Mouse (Mus musculus) brain, embryonic 14.5 days (tissue): Measurements from ENCODE around the gene Vangl2. TPM values are rescaled to one million over a fixed set of nuclear protein-coding genes. Genes with fewer than 3 reads are reported as not detected.
A peak's percentile ranks its signal among the peaks of the same experiment; 100 is the strongest.

Experiments
- DNase-seq: peaks from one replicate; pipeline ENCODE4 v3.0.0-alpha.2; 2011; ENCODE audit warnings: low read depth
- CTCF ChIP-seq: fragments of 200-500 bp; IDR thresholded peaks from 2 replicates; pipeline ENCODE4 v1.5.1; 2012; ENCODE audit warnings: inconsistent platforms, mild to moderate bottlenecking, moderate library complexity, borderline replicate concordance; ENCODE audit not compliant: insufficient read depth, insufficient read length; ENCODE audit errors: extremely low read depth
- POLR2A ChIP-seq: fragments of 200-500 bp; IDR thresholded peaks from 2 replicates; pipeline ENCODE4 v1.6.1; 2012; ENCODE audit warnings: mild to moderate bottlenecking, inconsistent platforms, borderline replicate concordance; ENCODE audit not compliant: poor library complexity, insufficient read depth, insufficient read length, severe bottlenecking; ENCODE audit errors: extremely low read depth
- polyA plus RNA-seq: library from polyadenylated mRNA; depleted of rRNA; stranded (reverse); fragments of >200 nt; gene quantifications from 2 replicates; pipeline ENCODE4 v1.2.3, GENCODE M21; 2012

The Vangl2 gene
- polyA plus RNA-seq, 1 experiment = 87.3 TPM

GRCm38 (mm10) chr1:172027010-172027808 lies 1.0 kb downstream of the Vangl2 start:
- no peak for TF ChIP-seq CTCF
- peak; percentile 51 for TF ChIP-seq POLR2A
- peak; percentile 97 for DNase-seq

- peak; percentile 93 for DNase-seq
- no peak for TF ChIP-seq CTCF
- TF ChIP-seq POLR2A = no peak
Observed at GRCm38 (mm10) chr1:172026201-172026901, 1.9 kb downstream of the Vangl2 start.

- DNase-seq = peak; percentile 74
- TF ChIP-seq POLR2A (no peak), CTCF (no peak)
Observed at GRCm38 (mm10) chr1:172025201-172025904, 2.9 kb downstream of the Vangl2 start.

DNA sequence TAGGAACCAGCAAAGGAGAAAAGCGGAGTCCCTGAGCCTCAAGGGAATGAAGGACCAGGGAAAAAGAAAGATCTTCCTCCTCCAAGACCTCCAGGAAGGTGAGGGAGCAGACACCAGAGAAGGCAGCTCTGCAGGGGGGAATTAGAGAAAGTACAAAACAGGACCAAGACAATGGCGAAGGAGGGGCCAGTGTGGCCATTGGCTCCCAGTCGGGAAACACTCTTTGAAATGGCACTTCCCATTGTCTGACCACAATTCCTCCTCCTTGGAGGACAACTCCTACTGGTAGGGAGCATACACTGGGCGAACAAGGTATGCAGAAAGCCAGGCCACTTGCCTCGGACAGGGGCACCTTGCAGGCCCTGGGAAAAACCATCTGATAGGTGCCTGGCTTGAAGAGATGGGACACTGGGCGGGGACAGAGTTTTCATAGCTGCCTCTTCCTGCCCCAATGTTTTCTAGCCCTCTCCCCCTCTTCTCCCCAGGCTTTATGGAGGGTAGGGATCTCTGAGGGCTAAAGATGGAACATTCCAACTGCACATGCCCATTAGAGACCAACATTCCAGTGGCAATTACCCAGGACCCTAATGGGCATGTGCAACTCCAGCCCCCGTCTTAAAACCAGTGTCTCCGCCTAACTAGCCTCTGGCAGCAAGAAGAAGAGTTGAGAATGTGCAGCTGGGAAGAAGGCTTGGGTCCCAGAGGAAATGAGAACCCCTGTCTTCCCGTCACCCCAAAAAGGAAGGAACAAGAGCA lies 3.9 kb downstream of the Vangl2 start:
- no peak for TF ChIP-seq CTCF
- no peak for TF ChIP-seq POLR2A

DNA sequence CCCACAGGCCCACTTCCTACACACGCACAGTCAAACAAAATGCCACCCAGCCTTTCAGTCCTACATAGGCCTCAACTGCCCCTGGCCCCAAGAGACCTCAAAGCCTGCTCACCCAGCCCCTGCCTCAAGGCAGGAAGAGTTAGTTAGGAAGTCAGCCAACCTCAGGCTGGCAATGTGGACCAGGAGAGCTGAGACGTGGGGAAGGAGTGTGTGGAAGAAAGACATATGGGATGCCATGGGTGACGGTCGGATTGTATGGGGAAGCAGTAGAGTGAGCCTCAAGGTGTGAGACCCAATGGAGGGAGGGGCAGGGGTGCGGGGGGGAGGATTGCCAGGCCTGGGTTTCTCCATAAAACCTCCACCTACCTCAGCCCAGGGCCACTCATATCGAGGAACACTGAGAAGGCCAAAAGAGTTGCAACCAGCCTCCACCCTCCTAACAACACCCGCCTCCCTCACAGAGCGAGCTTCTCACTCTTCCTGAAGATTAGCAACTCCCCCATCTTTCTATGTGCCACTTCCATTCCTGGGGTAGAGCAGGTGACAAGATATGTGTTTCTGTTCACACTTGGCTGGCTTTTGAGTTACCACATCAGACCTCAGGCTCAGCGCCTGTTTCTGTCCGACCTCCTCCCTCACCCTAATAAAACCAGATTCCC lies 8.3 kb downstream of the Vangl2 start:
- peak; percentile 49 for DNase-seq
- no peak for TF ChIP-seq CTCF
- TF ChIP-seq POLR2A = no peak

More for the DNA sequence above, 3.9 kb downstream of the Vangl2 start:
- peak; percentile 65 for DNase-seq

DNA sequence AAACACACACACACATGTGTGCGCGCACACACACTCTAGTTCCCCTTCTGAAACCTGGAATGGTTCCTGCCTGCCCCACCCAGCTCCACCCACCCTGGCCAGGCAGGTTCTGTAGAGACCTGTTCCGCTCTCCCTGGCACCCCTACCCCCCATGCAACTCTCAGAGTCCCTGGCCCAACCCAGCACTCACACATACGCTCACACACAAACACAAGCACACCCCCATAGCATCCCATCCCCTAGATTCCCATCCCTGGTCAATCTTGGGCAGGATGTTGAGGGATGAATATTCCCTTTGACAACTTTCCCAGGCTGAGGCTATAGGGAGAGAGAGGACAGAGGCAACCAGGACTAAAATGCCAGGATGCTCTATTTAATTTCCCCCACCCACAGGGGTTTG lies 8.9 kb downstream of the Vangl2 start:
- no peak for DNase-seq
- TF ChIP-seq POLR2A (no peak), CTCF (no peak)

GRCm38 (mm10) chr1:172018336-172019311 lies 9.6 kb downstream of the Vangl2 start:
- no peak for TF ChIP-seq POLR2A
- peak; percentile 45 for DNase-seq

GRCm38 (mm10) chr1:172017517-172018070 lies 10.7 kb downstream of the Vangl2 start:
- TF ChIP-seq POLR2A (no peak), CTCF (no peak)

DNA sequence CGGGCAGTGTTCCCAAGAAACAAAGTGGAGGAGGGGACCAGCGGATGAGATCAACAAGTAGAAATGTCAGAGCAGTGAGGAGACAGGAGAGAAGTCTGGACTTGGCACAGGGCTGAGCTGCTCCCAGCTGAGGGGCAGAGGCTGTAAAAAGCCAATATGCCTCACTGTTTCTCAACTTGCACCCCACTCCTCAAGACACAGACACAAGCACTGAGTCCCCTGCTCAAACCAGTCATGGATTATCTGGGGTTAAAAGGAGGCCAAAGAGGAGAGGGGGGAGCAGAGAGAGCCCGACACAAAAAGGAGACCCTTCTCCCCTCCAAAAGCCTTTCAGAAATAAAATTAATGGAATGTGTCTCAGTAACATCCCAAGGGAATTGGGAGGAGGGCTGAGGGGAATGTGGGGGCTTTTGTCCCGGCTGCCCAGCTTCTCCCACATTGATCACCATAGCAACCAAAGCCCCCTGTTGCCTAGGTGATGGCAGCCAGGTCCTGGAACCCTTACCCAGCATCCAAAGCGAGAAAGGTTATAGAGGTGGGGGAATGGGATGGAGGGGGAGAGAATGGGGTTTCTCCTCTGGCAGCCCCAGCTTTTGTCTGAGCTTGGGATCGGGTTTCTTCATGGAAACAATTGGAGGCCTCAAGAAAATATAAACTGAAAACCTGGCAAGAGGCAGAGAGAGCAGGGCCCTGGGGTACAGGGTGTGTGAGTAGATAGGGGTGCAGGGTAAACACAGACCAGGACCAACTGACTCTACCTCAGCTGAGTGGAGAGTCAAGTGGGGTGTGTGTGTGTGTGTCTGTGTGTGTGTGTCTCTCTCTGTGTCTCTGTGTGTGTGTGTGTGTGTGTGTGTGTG lies 11.4 kb downstream of the Vangl2 start:
- no peak for TF ChIP-seq POLR2A
- no peak for TF ChIP-seq CTCF
- peak; percentile 97 for DNase-seq

More at GRCm38 (mm10) chr1:172017517-172018070, 10.7 kb downstream of the Vangl2 start:
- DNase-seq = no peak
